Mouse (Mus musculus) hindbrain, embryonic 10.5 days (tissue): ENCODE data around the gene Cipc. TPM values are rescaled to one million over a fixed set of nuclear protein-coding genes. Genes with fewer than 3 reads are reported as not detected.

Source experiments
- DNase-seq: peaks from one replicate; pipeline ENCODE4 v3.0.0-alpha.2; 2017; ENCODE audit warnings: low spot score
- H3K27ac ChIP-seq: fragments of 300-500 bp; sonication (generic); 2 replicates; pipeline ENCODE4 v1.5.1; 2016; ENCODE audit warnings: mild to moderate bottlenecking, moderate library complexity
- H3K27me3 ChIP-seq: fragments of 300-500 bp; sonication (generic); 2 replicates; pipeline ENCODE4 v1.6.1; 2016; ENCODE audit warnings: mild to moderate bottlenecking; ENCODE audit not compliant: poor library complexity, insufficient read depth, severe bottlenecking
- H3K36me3 ChIP-seq: fragments of 300-500 bp; sonication (generic); 2 replicates; pipeline ENCODE4 v1.6.1; 2016; ENCODE audit warnings: mild to moderate bottlenecking, moderate library complexity
- H3K4me1 ChIP-seq: fragments of 300-500 bp; sonication (generic); replicated peaks from 2 replicates; pipeline ENCODE4 v1.6.1; 2016; ENCODE audit warnings: mild to moderate bottlenecking
- H3K4me3 ChIP-seq: fragments of 300-500 bp; sonication (generic); 2 replicates; pipeline ENCODE4 v1.5.1; 2016; ENCODE audit warnings: mild to moderate bottlenecking, moderate library complexity
- H3K9me3 ChIP-seq: fragments of 300-500 bp; sonication (generic); 2 replicates; pipeline ENCODE4 v1.6.1; 2016; ENCODE audit warnings: mild to moderate bottlenecking, moderate library complexity
- WGBS: fragments of 180-500 bp; shearing (Covaris S2); methylation state at CpG from one replicate; pipeline ENCODE4 v1.1.7; 2016; 5-methylcytosine and 5-hydroxymethylcytosine counted together
- polyA plus RNA-seq: library from polyadenylated mRNA; unstranded; fragments of >200 nt; fragmentation: Nextera tagmentation; extraction: Ambion mirVana; gene quantifications from 2 replicates; pipeline ENCODE4 v1.2.1, GENCODE M21; 2016

Cipc gene
- polyA plus RNA-seq, 1 experiment from 2014 or later = 35.2 TPM

GRCm38 (mm10) chr12:86989890-86990754 lies 43.3 kb downstream of the Cipc start, which contains the start of gene Zdhhc22:
Gene Zdhhc22, minus strand, starts transcription at chr12:86990430.
- peak; percentile 72 for DNase-seq
- WGBS = 1% methylated on average over 68 of the region's 68 CpGs
- Histone ChIP-seq H3K36me3 (no peaks in the 10 kb centered on the region), H3K9me3 (no peaks in the 10 kb centered on the region), H3K4me1 (peaks cover 38% of the 10 kb centered on the region), H3K27me3 (peaks cover 84% of the 10 kb centered on the region), H3K4me3 (peak within 1 kb of the TSS; percentile 57), H3K27ac (peak within 1 kb of the TSS; percentile 69)

- Histone ChIP-seq H3K27me3 (peaks cover 78% of the 10 kb centered on the region), H3K27ac (peak overlapping the region; percentile 69; the same call in 1 of the 2 replicates)
- DNase-seq = no peak
These were observed 43.9 kb downstream of the Cipc start for GRCm38 (mm10) chr12:86990755-86991110.

GRCm38 (mm10) chr12:86994166-86994565 lies 47.3 kb downstream of the Cipc start:
- Histone ChIP-seq H3K36me3 (no peaks in the 10 kb centered on the region), H3K27ac (no peak overlapping the region), H3K27me3 (peaks cover 44% of the 10 kb centered on the region), H3K4me3 (no peak overlapping the region), H3K9me3 (no peaks in the 10 kb centered on the region), H3K4me1 (peaks cover 37% of the 10 kb centered on the region)
- whole genome bisulfite sequencing = 37% methylated on average over 4 of the region's 4 CpGs
- DNase-seq = no peak

More at GRCm38 (mm10) chr12:86990755-86991110, 43.9 kb downstream of the Cipc start:
- 45% methylated on average over 2 of the region's 2 CpGs for WGBS
- Histone ChIP-seq H3K4me1 (peaks cover 38% of the 10 kb centered on the region), H3K36me3 (no peaks in the 10 kb centered on the region), H3K4me3 (peak overlapping the region; percentile 57), H3K9me3 (no peaks in the 10 kb centered on the region)

GRCm38 (mm10) chr12:86994776-86995175 lies 47.9 kb downstream of the Cipc start:
- peaks cover 38% of the 10 kb centered on the region for H3K27me3 ChIP-seq
- peaks cover 32% of the 10 kb centered on the region for H3K4me1 ChIP-seq
- WGBS = 51% methylated on average over 3 of the region's 3 CpGs
- H3K4me3 ChIP-seq = no peak overlapping the region
- DNase-seq = no peak
- no peaks in the 10 kb centered on the region for H3K9me3 ChIP-seq
- H3K36me3 ChIP-seq = no peaks in the 10 kb centered on the region
- H3K27ac ChIP-seq = no peak overlapping the region

GRCm38 (mm10) chr12:86995931-86996330 lies 49.1 kb downstream of the Cipc start:
- H3K4me1 ChIP-seq = peaks cover 29% of the 10 kb centered on the region
- WGBS = 77% methylated on average over 6 of the region's 6 CpGs
- no peak for DNase-seq
- peaks cover 26% of the 10 kb centered on the region for H3K27me3 ChIP-seq
- no peak overlapping the region for H3K4me3 ChIP-seq
- H3K9me3 ChIP-seq = no peaks in the 10 kb centered on the region
- no peak overlapping the region for H3K27ac ChIP-seq
- H3K36me3 ChIP-seq = no peaks in the 10 kb centered on the region

GRCm38 (mm10) chr12:86998699-86999098 lies 51.9 kb downstream of the Cipc start:
- 89% methylated on average over 4 of the region's 4 CpGs for WGBS
- H3K36me3 ChIP-seq = no peaks in the 10 kb centered on the region
- no peak for DNase-seq
- no peak overlapping the region for H3K4me3 ChIP-seq
- H3K4me1 ChIP-seq = peaks cover 23% of the 10 kb centered on the region
- H3K9me3 ChIP-seq = no peaks in the 10 kb centered on the region
- H3K27me3 ChIP-seq = peaks cover 7% of the 10 kb centered on the region; the same call in 1 of the 2 replicates
- no peak overlapping the region for H3K27ac ChIP-seq

GRCm38 (mm10) chr12:86999283-86999820 lies 52.5 kb downstream of the Cipc start:
- H3K4me3 ChIP-seq = no peak overlapping the region
- 77% methylated on average over 10 of the region's 10 CpGs for WGBS
- H3K27me3 ChIP-seq = peaks cover 7% of the 10 kb centered on the region; the same call in 1 of the 2 replicates
- H3K27ac ChIP-seq = no peak overlapping the region
- H3K36me3 ChIP-seq = no peaks in the 10 kb centered on the region
- H3K4me1 ChIP-seq = peaks cover 25% of the 10 kb centered on the region
- no peaks in the 10 kb centered on the region for H3K9me3 ChIP-seq
- DNase-seq = no peak

- Histone ChIP-seq H3K4me3 (no peak overlapping the region), H3K4me1 (peaks cover 26% of the 10 kb centered on the region), H3K36me3 (no peaks in the 10 kb centered on the region), H3K9me3 (no peaks in the 10 kb centered on the region), H3K27ac (no peak overlapping the region), H3K27me3 (no peaks in the 10 kb centered on the region; the same call in 1 of the 2 replicates)
- WGBS = 67% methylated on average over 5 of the region's 5 CpGs
- no peak for DNase-seq
These were observed 53.5 kb downstream of the Cipc start for GRCm38 (mm10) chr12:87000151-87000839.

GRCm38 (mm10) chr12:87000840-87001176 lies 54.0 kb downstream of the Cipc start:
- 46% methylated on average over 6 of the region's 6 CpGs for WGBS
- no peaks in the 10 kb centered on the region; the same call in 1 of the 2 replicates for H3K27me3 ChIP-seq
- no peak for DNase-seq
- no peak overlapping the region for H3K4me3 ChIP-seq
- no peak overlapping the region for H3K27ac ChIP-seq
- peaks cover 29% of the 10 kb centered on the region for H3K4me1 ChIP-seq
- H3K36me3 ChIP-seq = no peaks in the 10 kb centered on the region
- no peaks in the 10 kb centered on the region for H3K9me3 ChIP-seq

GRCm38 (mm10) chr12:87002209-87002608 lies 55.4 kb downstream of the Cipc start:
- no peak for DNase-seq
- no peaks in the 10 kb centered on the region for H3K9me3 ChIP-seq
- WGBS = 64% methylated on average over 7 of the region's 7 CpGs
- H3K27ac ChIP-seq = no peak overlapping the region
- no peaks in the 10 kb centered on the region; the same call in 1 of the 2 replicates for H3K27me3 ChIP-seq
- peaks cover 29% of the 10 kb centered on the region for H3K4me1 ChIP-seq
- no peaks in the 10 kb centered on the region for H3K36me3 ChIP-seq
- H3K4me3 ChIP-seq = no peak overlapping the region

- no peaks in the 10 kb centered on the region for H3K36me3 ChIP-seq
- no peak for DNase-seq
- H3K27me3 ChIP-seq = no peaks in the 10 kb centered on the region; the same call in 1 of the 2 replicates
- H3K9me3 ChIP-seq = no peaks in the 10 kb centered on the region
- H3K4me3 ChIP-seq = no peak overlapping the region
- WGBS = 84% methylated on average over 7 of the region's 7 CpGs
- H3K27ac ChIP-seq = no peak overlapping the region
- peaks cover 29% of the 10 kb centered on the region for H3K4me1 ChIP-seq
These were observed 56.0 kb downstream of the Cipc start for GRCm38 (mm10) chr12:87002815-87003214.

- Histone ChIP-seq H3K27ac (no peak overlapping the region), H3K4me3 (no peak overlapping the region), H3K27me3 (no peaks in the 10 kb centered on the region; the same call in 1 of the 2 replicates), H3K4me1 (peaks cover 29% of the 10 kb centered on the region), H3K36me3 (no peaks in the 10 kb centered on the region), H3K9me3 (no peaks in the 10 kb centered on the region)
- WGBS = 59% methylated on average over 3 of the region's 3 CpGs
- DNase-seq = no peak
These were observed 56.8 kb downstream of the Cipc start for GRCm38 (mm10) chr12:87003606-87004005.

GRCm38 (mm10) chr12:87004596-87004995 lies 57.8 kb downstream of the Cipc start:
- Histone ChIP-seq H3K9me3 (no peaks in the 10 kb centered on the region), H3K4me3 (no peak overlapping the region), H3K36me3 (no peaks in the 10 kb centered on the region), H3K4me1 (peaks cover 29% of the 10 kb centered on the region), H3K27ac (0 out of 2 replicates have a peak overlapping the region, but pooled peaks have one; percentile 12), H3K27me3 (peaks cover 5% of the 10 kb centered on the region; the same call in 1 of the 2 replicates)
- 77% methylated on average over 4 of the region's 4 CpGs for WGBS
- DNase-seq = no peak
